Mouse (Mus musculus) brain, embryonic 18.5 days (tissue): ENCODE measurements around the gene Tmem28.

Experiments
- DNase-seq: peaks from one replicate; pipeline ENCODE4 v3.0.0-alpha.2; 2012; ENCODE audit warnings: low read depth, low spot score

Gene Tmem28

GRCm38 (mm10) chrX:99820790-99821395, at the start of gene Tmem28:
Tmem28 (plus strand) TSS chrX:99821021.
- DNase-seq: no peak

- peak; percentile 6 for DNase-seq
Observed at GRCm38 (mm10) chrX:99780308-99780707, 40.5 kb upstream of the Tmem28 start.

GRCm38 (mm10) chrX:99808375-99808774, 12.4 kb upstream of the Tmem28 start:
- no peak for DNase-seq

- DNase-seq: peak; percentile 30
Observed at GRCm38 (mm10) chrX:99819395-99819935, 1.4 kb upstream of the Tmem28 start.

- DNase-seq: peak; percentile 24
Observed at GRCm38 (mm10) chrX:99819936-99820789, 658 bp upstream of the Tmem28 start.

- no peak for DNase-seq
Observed at GRCm38 (mm10) chrX:99842090-99842489, 21.3 kb downstream of the Tmem28 start.

GRCm38 (mm10) chrX:99853261-99853741, 32.5 kb downstream of the Tmem28 start:
- DNase-seq: no peak

- no peak for DNase-seq
Observed at GRCm38 (mm10) chrX:99853834-99854233, 33.0 kb downstream of the Tmem28 start.

- DNase-seq: no peak
Observed at GRCm38 (mm10) chrX:99872228-99872627, 51.4 kb downstream of the Tmem28 start.

GRCm38 (mm10) chrX:99872632-99873201, 51.9 kb downstream of the Tmem28 start:
- DNase-seq: no peak

GRCm38 (mm10) chrX:99873259-99873919, 52.6 kb downstream of the Tmem28 start:
- no peak for DNase-seq

- DNase-seq: no peak
Observed at GRCm38 (mm10) chrX:99873920-99874296, 53.1 kb downstream of the Tmem28 start.

GRCm38 (mm10) chrX:99876781-99877180, 56.0 kb downstream of the Tmem28 start:
- no peak for DNase-seq

- no peak for DNase-seq
Observed at GRCm38 (mm10) chrX:99883396-99883795, 62.6 kb downstream of the Tmem28 start.
